Mouse (Mus musculus) cerebellum, adult 2 months (tissue): ENCODE results near the gene Pld6. TPM values are rescaled to one million over a fixed set of nuclear protein-coding genes. Genes with fewer than 3 reads are reported as not detected.

Experiments used
- DNase-seq, 2 experiments: peaks; one replicate each; pipeline ENCODE4 v3.0.0; 2021
- H3K27ac ChIP-seq: fragments of 200-500 bp; 2 replicates; pipeline ENCODE4 v1.5.1; 2012; ENCODE audit warnings: low read length, control low read depth, inconsistent platforms; ENCODE audit not compliant: insufficient read depth
- H3K27me3 ChIP-seq: fragments of 200-500 bp; 2 replicates; pipeline ENCODE4 v1.6.1; 2012; ENCODE audit warnings: inconsistent platforms, mild to moderate bottlenecking, low read length, moderate library complexity; ENCODE audit not compliant: control insufficient read depth, insufficient read depth
- H3K4me1 ChIP-seq: fragments of 200-500 bp; 2 replicates; pipeline ENCODE4 v1.6.1; 2011; ENCODE audit warnings: low read length; ENCODE audit not compliant: control insufficient read depth, insufficient read depth
- H3K4me3 ChIP-seq: fragments of 200-500 bp; replicated peaks from 2 replicates; pipeline ENCODE3; 2011; ENCODE audit warnings: mild to moderate bottlenecking, low read depth, low read length, control low read depth; ENCODE audit not compliant: insufficient read depth
- CTCF ChIP-seq: fragments of 200-500 bp; IDR thresholded peaks from 2 replicates; pipeline ENCODE4 v1.5.1; 2011; ENCODE audit warnings: low read depth, mild to moderate bottlenecking, control low read depth, low read length, moderate library complexity, borderline replicate concordance; ENCODE audit not compliant: insufficient read depth
- POLR2A ChIP-seq: fragments of 200-500 bp; IDR thresholded peaks from 2 replicates; pipeline ENCODE4 v1.6.1; 2011; ENCODE audit warnings: low read length, control low read depth, borderline replicate concordance; ENCODE audit not compliant: insufficient read depth
- WGBS: fragments of 180-500 bp; shearing (Covaris S2); methylation state at CpG from one replicate; pipeline ENCODE4 v1.1.7; 2018; 5-methylcytosine and 5-hydroxymethylcytosine counted together
- polyA plus RNA-seq: library from polyadenylated mRNA; depleted of rRNA; stranded (reverse); fragments of >200 nt; gene quantifications from 2 replicates; pipeline ENCODE4 v1.2.3, GENCODE M21; 2012

The Pld6 gene
- polyA plus RNA-seq, 1 experiment = 2.5 TPM

DNA sequence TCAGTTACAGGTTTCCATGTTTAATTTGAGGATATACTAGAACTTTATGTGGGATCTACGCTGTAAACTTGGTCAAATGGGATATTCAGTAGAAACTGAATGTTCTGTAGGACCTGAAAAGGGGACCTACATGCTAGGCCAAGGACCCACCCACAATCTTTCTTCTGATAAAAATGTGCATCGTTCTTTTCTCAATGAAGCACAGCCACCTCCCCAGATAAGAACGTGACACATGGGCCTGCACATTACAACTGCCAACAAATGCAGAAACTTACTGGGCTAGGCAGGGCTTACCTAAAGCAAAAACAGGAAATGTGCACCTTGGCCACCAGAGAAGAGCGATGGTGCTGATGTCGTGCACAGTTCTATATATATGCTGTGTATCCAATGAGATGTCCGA is 32.9 kb downstream of the Pld6 start:
- Histone ChIP-seq H3K27me3 (no peaks in the 10 kb centered on the region), H3K4me1 (peaks cover 20% of the 10 kb centered on the region), H3K27ac (no peak overlapping the region), H3K4me3 (no peak overlapping the region)
- TF ChIP-seq CTCF = no peak
- TF ChIP-seq POLR2A = no peak
- 91% methylated on average over 6 of the region's 6 CpGs for WGBS
- no peak for DNase-seq

DNA sequence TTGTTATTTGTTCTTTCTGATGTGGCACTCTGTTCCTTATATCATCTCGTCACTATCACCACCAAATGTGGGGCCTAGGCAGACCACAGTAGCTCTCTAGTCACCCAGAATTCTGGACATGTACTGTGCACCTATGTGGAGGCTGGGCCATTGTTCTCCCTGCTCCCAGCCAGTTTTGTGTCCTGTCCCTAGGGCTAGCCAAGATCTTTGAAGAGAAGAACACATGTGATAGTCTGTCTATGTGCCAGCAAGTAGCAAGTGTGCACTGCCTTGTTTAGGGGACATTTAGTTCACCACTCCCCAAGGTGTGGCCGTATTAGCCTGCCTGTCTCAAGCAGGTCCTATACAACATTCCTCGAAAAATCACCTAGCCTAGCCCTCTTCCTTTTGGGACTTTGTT is 38.4 kb downstream of the Pld6 start:
- H3K27ac ChIP-seq = no peak overlapping the region
- WGBS = 89% methylated on average over 3 of the region's 3 CpGs
- H3K4me1 ChIP-seq = peaks cover 7% of the 10 kb centered on the region
- no peak for DNase-seq
- H3K27me3 ChIP-seq = no peaks in the 10 kb centered on the region
- no peak overlapping the region for H3K4me3 ChIP-seq
- TF ChIP-seq CTCF (no peak), POLR2A (no peak)

DNA sequence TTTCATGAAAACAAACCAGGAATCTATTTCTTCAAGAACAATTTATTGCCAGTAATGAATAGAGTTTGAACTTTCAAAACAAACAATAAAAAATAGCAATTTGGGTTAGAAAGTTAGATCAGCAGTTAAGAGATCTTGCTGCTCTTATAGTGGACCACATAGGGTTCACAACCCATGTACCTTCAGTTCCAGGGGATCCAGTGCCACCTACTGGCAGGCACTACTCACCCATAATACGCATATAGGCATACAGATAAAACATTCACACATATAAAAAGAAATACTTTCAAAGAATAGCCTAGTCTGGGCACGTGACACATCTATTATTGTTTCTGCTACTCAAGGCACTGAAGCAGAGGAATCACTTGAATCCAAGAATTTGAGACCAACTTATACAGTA is 40.8 kb downstream of the Pld6 start:
- 83% methylated on average over 2 of the region's 2 CpGs for WGBS
- no peak overlapping the region for H3K4me3 ChIP-seq
- H3K4me1 ChIP-seq = peaks cover 31% of the 10 kb centered on the region
- no peak for TF ChIP-seq POLR2A
- TF ChIP-seq CTCF = peak; percentile 70
- DNase-seq = peak; percentile 45 to 48
- H3K27ac ChIP-seq = no peak overlapping the region
- H3K27me3 ChIP-seq = no peaks in the 10 kb centered on the region

DNA sequence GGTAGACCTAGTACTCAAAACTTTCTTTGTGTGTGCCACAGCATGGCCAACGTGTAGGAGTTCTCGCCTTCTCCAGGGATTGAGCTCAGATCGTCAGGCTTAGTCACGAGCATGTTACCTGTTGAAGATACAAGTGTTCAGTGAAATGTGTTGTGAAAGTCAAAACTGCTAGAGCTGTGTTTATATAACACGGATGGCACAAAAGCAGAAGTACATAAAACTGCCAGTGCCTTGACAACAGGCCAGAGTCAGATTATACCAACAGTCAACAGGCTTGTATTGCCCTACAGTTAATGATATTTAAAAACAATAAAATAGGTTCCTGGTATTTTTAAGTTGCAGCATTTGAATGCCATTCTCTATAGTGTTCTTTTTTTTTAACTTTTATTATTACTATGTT is 41.6 kb downstream of the Pld6 start:
- no peaks in the 10 kb centered on the region for H3K27me3 ChIP-seq
- DNase-seq = no peak
- no peak overlapping the region for H3K4me3 ChIP-seq
- peaks cover 31% of the 10 kb centered on the region for H3K4me1 ChIP-seq
- TF ChIP-seq POLR2A (no peak), CTCF (no peak)
- WGBS = 96% methylated on average over 5 of the region's 5 CpGs
- H3K27ac ChIP-seq = no peak overlapping the region

DNA sequence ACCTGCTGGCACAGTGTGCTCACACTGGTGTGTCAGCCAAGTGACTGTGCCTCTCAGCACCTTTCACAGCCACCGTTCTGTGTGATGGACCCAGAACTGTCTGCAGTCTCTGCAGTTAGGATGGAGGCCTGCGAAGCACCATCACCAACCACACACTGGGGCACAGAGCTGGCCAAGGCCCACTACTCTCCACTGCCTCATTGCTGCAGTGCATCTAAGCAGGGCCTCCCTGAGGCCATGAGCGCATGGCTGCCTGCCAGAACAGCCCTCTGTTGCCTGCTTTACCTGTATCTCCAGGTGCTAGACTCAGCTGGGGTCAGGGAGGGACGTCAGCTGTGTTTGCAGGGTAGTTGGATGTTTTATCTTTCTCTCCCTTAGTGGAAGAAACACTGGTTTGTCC is 43.1 kb downstream of the Pld6 start:
- TF ChIP-seq POLR2A (no peak), CTCF (no peak)
- Histone ChIP-seq H3K27me3 (no peaks in the 10 kb centered on the region), H3K4me3 (no peak overlapping the region), H3K27ac (peak overlapping the region; percentile 26), H3K4me1 (peaks cover 31% of the 10 kb centered on the region)
- WGBS = 38% methylated on average over 4 of the region's 4 CpGs
- peak; percentile 45 to 50 for DNase-seq

DNA sequence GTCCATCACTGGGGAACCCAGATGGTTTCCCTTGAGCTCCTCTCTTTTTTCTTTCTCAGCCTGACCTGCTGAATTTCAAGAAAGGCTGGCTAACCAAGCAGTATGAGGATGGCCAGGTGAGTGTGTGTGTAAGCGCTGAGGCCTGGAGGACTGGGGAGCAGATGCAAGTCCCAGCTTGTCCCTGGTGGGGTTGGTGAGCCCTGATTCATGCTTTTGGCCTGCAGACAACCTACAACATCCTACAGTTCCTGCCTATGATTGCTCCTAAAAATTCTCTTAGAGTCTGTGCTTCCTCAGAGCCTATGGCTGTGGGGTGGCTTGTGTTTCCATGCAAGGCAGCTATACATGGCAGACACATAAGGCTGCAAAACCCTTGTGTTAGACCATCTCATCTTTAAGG is 43.7 kb downstream of the Pld6 start:
- DNase-seq = peak in 1 of 2 experiments; percentile 38
- Histone ChIP-seq H3K4me3 (no peak overlapping the region), H3K4me1 (peaks cover 31% of the 10 kb centered on the region), H3K27me3 (no peaks in the 10 kb centered on the region), H3K27ac (0 out of 2 replicates have a peak overlapping the region, but pooled peaks have one; percentile 26)
- 36% methylated on average over 1 of the region's 1 CpGs for WGBS
- TF ChIP-seq POLR2A (no peak), CTCF (no peak)

DNA sequence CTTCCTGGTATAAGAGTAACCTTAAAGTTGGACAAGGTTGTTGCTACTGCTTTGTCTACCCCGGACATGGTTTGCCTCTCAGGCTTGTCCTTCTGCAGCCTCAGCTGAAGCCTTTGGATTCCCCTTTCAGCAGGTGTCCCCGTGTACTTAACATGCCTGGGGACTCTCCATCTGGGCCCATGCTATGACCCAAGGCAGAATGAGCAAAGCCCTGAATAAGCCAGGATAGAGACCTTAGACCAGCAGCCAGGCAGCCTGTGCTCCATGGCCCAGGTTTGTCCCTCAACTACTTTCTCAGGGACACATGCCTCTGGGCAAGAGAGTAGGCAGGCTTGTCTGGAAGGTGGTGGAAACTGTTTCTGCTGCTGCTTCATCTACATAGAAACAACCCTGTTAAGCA is 44.1 kb downstream of the Pld6 start:
- no peaks in the 10 kb centered on the region for H3K27me3 ChIP-seq
- 7% methylated on average over 2 of the region's 2 CpGs for WGBS
- no peak for TF ChIP-seq CTCF
- no peak for TF ChIP-seq POLR2A
- peak; percentile 47 to 58 for DNase-seq
- peaks cover 31% of the 10 kb centered on the region for H3K4me1 ChIP-seq
- H3K4me3 ChIP-seq = no peak overlapping the region
- H3K27ac ChIP-seq = 0 out of 2 replicates have a peak overlapping the region, but pooled peaks have one; percentile 26

DNA sequence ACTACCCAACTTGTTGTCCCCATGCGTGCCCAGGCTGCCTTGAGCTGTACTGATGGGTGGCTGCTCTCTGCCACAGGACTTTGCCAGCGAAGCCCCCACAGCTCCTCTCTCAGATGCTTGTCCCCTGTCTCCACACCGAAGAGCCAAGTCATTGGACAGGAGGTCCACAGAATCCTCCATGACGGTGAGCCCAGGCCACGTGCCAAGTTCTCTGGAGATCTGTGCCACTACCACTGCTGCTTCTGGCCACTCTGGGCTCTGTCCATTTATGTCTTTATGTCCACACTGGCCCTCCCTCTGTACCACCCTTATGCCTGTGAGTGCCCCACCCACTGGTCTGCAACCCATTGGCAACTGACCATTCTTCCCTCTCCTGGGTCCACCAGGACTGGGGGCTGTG is 45.5 kb downstream of the Pld6 start:
- Histone ChIP-seq H3K4me3 (no peak overlapping the region), H3K27me3 (no peaks in the 10 kb centered on the region), H3K27ac (no peak overlapping the region), H3K4me1 (peaks cover 38% of the 10 kb centered on the region)
- WGBS = 77% methylated on average over 5 of the region's 5 CpGs
- TF ChIP-seq CTCF (no peak), POLR2A (no peak)
- DNase-seq = no peak

DNA sequence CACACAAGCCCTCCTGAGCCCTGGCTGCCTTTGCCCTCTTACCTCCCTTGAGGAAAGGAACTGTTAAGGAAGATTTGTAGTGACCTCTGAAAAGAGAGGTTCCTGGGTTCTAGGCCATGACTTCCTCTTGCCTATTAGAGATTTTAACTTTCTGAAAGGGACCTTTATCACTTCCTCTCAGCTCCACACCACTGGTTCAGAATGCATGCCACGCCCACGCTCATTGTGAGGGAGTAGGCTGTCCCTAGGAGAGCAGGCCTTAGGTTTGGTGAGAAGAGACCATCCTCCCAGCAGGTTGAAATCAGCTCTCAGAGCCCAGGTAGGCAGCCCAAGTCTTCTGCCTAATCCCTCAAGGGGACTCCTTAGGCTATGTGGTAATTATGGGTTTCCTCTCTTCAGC is 47.4 kb downstream of the Pld6 start:
- no peak for TF ChIP-seq CTCF
- no peak for TF ChIP-seq POLR2A
- 89% methylated on average over 2 of the region's 2 CpGs for WGBS
- Histone ChIP-seq H3K27ac (no peak overlapping the region), H3K4me3 (no peak overlapping the region), H3K27me3 (no peaks in the 10 kb centered on the region), H3K4me1 (peaks cover 49% of the 10 kb centered on the region)
- DNase-seq = no peak
